Mouse (Mus musculus) neural tube, embryonic 11.5 days (tissue): ENCODE results near the gene Cldn16. TPM values are rescaled to one million over a fixed set of nuclear protein-coding genes. Genes with fewer than 3 reads are reported as not detected.
A peak's percentile ranks its signal among the peaks of the same experiment; 100 is the strongest.

Source experiments
- ATAC-seq: fragments of 200-750 bp; cut with Nextera tagmentation; 2 replicates; pipeline ENCODE4 v1.8.0; 2017; ENCODE audit warnings: moderate number of reproducible peaks, mild to moderate bottlenecking, moderate TSS enrichment, moderate library complexity; ENCODE audit not compliant: insufficient read depth, low FRiP score, low TSS enrichment
- DNase-seq: peaks from one replicate; pipeline ENCODE4 v3.0.0-alpha.2; 2015; ENCODE audit warnings: low spot score
- H3K27ac ChIP-seq: fragments of 300-500 bp; sonication (generic); 2 replicates; pipeline ENCODE4 v1.5.1; 2014; ENCODE audit warnings: low read depth, mild to moderate bottlenecking, low read length
- H3K27me3 ChIP-seq: fragments of 300-500 bp; sonication (generic); 2 replicates; pipeline ENCODE4 v1.6.1; 2014; ENCODE audit warnings: mild to moderate bottlenecking, low read length, mixed read lengths; ENCODE audit not compliant: control insufficient read depth, insufficient read depth
- H3K36me3 ChIP-seq: fragments of 300-500 bp; sonication (generic); 2 replicates; pipeline ENCODE4 v1.6.1; 2014; ENCODE audit warnings: mild to moderate bottlenecking, low read length, moderate library complexity, mixed read lengths; ENCODE audit not compliant: control insufficient read depth, insufficient read depth
- H3K4me1 ChIP-seq: fragments of 300-500 bp; sonication (generic); 2 replicates; pipeline ENCODE4 v1.6.1; 2014; ENCODE audit warnings: low read length, mixed read lengths; ENCODE audit not compliant: control insufficient read depth, insufficient read depth
- H3K4me2 ChIP-seq: fragments of 300-500 bp; sonication (generic); 2 replicates; pipeline ENCODE4 v1.6.1; 2014; ENCODE audit warnings: low read depth, mild to moderate bottlenecking, moderate library complexity
- H3K4me3 ChIP-seq: fragments of 300-500 bp; sonication (generic); 2 replicates; pipeline ENCODE4 v1.5.1; 2014; ENCODE audit warnings: low read depth, low read length
- H3K9ac ChIP-seq: fragments of 300-500 bp; sonication (generic); 2 replicates; pipeline ENCODE4 v1.6.1; 2014; ENCODE audit warnings: mild to moderate bottlenecking, low read length
- H3K9me3 ChIP-seq: fragments of 300-500 bp; sonication (generic); 2 replicates; pipeline ENCODE4 v1.6.1; 2016; ENCODE audit warnings: low read length; ENCODE audit not compliant: control insufficient read depth
- WGBS: fragments of 180-500 bp; shearing (Covaris S2); extraction: QIAGEN DNeasy Blood & Tissue Kit; methylation state at CpG from one replicate; pipeline ENCODE4 v1.1.7; 2014; 5-methylcytosine and 5-hydroxymethylcytosine counted together
- polyA plus RNA-seq: library from polyadenylated mRNA; unstranded; fragments of >200 nt; fragmentation: Nextera tagmentation; extraction: Ambion mirVana; gene quantifications from 2 replicates; pipeline ENCODE4 v1.2.1, GENCODE M21; 2014

Gene Cldn16
- polyA plus RNA-seq = not detected in 2 replicates

DNA sequence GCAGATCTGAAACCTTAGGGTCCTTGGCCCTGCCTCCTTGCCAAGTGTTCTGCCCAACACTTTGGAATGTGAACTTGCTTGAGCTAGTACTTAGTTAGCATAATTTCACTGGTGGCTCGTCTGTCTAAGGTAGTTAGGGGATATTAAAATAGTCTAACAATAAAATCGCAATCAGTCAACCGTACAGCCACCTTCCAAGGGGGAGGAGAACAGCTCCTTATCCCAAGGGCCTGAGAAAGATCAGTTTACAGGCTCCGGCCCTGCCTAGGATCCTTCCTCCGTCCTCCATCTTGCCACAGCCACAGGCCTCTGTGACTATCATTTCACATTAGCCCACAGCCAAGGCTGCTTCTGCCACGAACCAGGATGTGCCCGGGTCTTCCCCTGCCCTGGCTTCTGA is at the start of gene Cldn16:
Gene Cldn16, plus strand, starts transcription at position 301 of the 400 bp plus-strand sequence.
- H3K36me3 ChIP-seq = no peaks in the 10 kb centered on the region
- H3K9ac ChIP-seq = no peak within 1 kb of the TSS
- DNase-seq = no peak
- no peak for ATAC-seq
- no peaks in the 10 kb centered on the region for H3K27me3 ChIP-seq
- H3K4me2 ChIP-seq = no peak within 1 kb of the TSS
- WGBS = 83% methylated on average over 7 of the region's 7 CpGs
- H3K4me1 ChIP-seq = no peaks in the 10 kb centered on the region
- H3K4me3 ChIP-seq = no peak within 1 kb of the TSS
- H3K9me3 ChIP-seq = no peaks in the 10 kb centered on the region
- no peak within 1 kb of the TSS for H3K27ac ChIP-seq

DNA sequence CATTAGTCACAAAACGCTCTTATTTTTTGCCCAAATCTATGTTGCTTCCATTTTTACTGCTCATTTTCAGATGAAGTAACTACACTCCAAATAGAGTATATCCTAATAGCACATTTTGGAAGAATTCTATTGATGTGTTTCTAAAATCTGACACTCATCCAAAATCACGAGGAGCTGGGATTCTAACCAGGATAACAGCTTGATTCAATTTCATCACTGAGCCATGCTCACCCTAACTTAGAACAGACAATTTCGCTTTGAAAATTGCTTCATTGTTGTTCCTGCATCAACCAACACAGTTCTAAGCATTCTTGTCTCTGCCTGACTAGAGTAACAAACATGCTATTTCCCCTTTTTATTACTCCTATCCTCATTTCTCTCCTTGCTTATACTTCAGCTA is 44.3 kb upstream of the Cldn16 start:
- WGBS = 94% methylated on average over 3 of the region's 3 CpGs
- no peaks in the 10 kb centered on the region for H3K9me3 ChIP-seq
- H3K9ac ChIP-seq = no peak overlapping the region
- no peaks in the 10 kb centered on the region for H3K27me3 ChIP-seq
- H3K4me3 ChIP-seq = no peak overlapping the region
- ATAC-seq = no peak
- H3K4me2 ChIP-seq = no peak overlapping the region
- H3K4me1 ChIP-seq = no peaks in the 10 kb centered on the region
- H3K36me3 ChIP-seq = no peaks in the 10 kb centered on the region
- H3K27ac ChIP-seq = no peak overlapping the region
- DNase-seq = no peak

DNA sequence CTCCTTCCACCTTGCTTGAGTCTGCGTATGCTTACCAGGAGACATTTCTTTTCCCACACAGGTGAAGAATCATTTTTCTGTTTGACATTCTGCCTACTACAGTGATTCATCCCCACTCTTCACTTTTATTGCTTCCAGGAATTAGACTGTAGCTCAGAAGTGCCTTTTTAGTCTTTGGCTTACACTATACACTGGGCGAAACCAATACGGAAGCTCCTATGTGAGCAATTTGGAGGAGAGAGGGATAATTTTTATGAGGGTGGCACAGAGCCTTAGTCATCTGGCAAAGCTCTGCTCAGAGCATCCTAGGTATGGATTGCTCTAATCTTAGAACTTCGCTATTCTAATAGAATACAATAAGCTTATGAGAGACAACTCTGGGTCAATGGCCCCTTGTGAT is 40.9 kb upstream of the Cldn16 start:
- no peak for ATAC-seq
- no peak overlapping the region for H3K4me3 ChIP-seq
- 95% methylated on average over 4 of the region's 4 CpGs for WGBS

DNA sequence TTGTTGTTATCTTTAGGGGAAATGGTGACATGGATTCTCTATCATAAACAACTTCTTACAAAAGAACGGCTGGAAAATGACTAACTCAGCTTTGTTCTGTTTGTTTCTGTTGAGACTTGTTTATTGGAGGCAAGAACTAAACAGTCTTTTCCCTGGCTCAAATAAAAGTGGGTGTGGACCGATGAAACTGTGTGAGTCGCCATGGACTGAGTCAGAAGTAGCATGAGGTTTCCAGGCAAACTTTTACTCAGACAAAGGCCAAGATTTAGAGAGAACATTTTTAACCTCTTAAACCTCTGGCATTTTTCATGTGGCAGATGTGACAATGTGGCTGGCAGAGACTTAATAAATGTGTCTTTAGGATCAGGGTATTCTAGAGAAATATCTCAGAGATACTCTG is 32.7 kb upstream of the Cldn16 start:
- Histone ChIP-seq H3K9ac (no peak overlapping the region), H3K9me3 (no peaks in the 10 kb centered on the region), H3K4me3 (no peak overlapping the region), H3K4me1 (no peaks in the 10 kb centered on the region), H3K4me2 (no peak overlapping the region), H3K27me3 (no peaks in the 10 kb centered on the region), H3K36me3 (no peaks in the 10 kb centered on the region), H3K27ac (no peak overlapping the region)
- 79% methylated on average over 3 of the region's 3 CpGs for WGBS
- DNase-seq (no peak), ATAC-seq (no peak)

More for the DNA sequence above, 40.9 kb upstream of the Cldn16 start:
- H3K27ac ChIP-seq = no peak overlapping the region
- H3K9me3 ChIP-seq = no peaks in the 10 kb centered on the region
- no peaks in the 10 kb centered on the region for H3K27me3 ChIP-seq
- H3K36me3 ChIP-seq = no peaks in the 10 kb centered on the region
- no peak overlapping the region for H3K4me2 ChIP-seq
- no peak for DNase-seq
- H3K4me1 ChIP-seq = no peaks in the 10 kb centered on the region
- no peak overlapping the region for H3K9ac ChIP-seq

DNA sequence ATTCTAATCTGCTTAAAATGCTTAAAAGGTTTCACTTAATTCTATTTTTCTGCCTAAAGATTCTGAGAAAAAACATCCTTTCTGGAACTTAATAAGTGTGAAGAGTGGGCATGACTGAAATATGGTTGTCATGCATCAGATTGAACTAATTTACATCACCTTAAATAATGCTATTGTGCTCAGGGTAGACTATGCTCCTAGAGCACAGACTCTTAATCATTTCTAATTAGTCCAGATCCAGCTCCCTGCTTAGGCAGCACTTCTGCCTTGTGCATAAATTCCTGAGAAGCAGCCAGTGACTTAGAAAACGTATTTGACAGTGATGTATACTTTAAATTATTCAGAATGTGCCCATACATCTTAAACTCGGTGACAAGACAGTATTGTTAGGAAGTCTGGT is 29.4 kb upstream of the Cldn16 start:
- H3K4me1 ChIP-seq = no peaks in the 10 kb centered on the region
- 42% methylated on average over 2 of the region's 2 CpGs for WGBS
- no peaks in the 10 kb centered on the region for H3K27me3 ChIP-seq
- H3K36me3 ChIP-seq = no peaks in the 10 kb centered on the region
- H3K9me3 ChIP-seq = no peaks in the 10 kb centered on the region
- DNase-seq (no peak), ATAC-seq (peak; percentile 50; the same call in 1 of the 2 replicates)
- no peak overlapping the region for H3K9ac ChIP-seq
- no peak overlapping the region for H3K27ac ChIP-seq
- no peak overlapping the region for H3K4me2 ChIP-seq
- H3K4me3 ChIP-seq = no peak overlapping the region

DNA sequence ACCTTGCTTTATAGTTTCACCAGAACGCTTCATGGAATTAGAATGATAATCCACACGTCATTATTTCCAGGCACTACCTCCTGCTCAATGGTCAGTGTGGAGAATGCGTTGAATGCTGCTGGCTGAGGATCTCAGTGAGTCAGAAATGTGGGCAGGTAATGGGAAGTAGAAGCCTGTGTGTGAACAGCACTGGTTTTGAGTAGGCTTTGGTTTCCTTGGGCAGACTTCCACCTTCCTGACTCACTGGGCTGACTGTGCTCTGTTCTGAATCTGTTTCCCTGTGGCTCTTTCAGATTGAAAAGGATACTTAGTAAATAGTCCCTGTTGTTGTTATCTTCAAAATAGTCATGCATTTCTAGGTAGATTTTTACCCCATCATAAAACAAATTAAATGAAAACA is 22.9 kb upstream of the Cldn16 start:
- DNase-seq = no peak
- no peaks in the 10 kb centered on the region for H3K4me1 ChIP-seq
- no peaks in the 10 kb centered on the region for H3K9me3 ChIP-seq
- H3K4me2 ChIP-seq = no peak overlapping the region
- WGBS = 87% methylated on average over 3 of the region's 3 CpGs
- H3K27ac ChIP-seq = no peak overlapping the region
- no peaks in the 10 kb centered on the region for H3K27me3 ChIP-seq
- H3K4me3 ChIP-seq = no peak overlapping the region
- no peaks in the 10 kb centered on the region for H3K36me3 ChIP-seq
- ATAC-seq = no peak
- no peak overlapping the region for H3K9ac ChIP-seq

DNA sequence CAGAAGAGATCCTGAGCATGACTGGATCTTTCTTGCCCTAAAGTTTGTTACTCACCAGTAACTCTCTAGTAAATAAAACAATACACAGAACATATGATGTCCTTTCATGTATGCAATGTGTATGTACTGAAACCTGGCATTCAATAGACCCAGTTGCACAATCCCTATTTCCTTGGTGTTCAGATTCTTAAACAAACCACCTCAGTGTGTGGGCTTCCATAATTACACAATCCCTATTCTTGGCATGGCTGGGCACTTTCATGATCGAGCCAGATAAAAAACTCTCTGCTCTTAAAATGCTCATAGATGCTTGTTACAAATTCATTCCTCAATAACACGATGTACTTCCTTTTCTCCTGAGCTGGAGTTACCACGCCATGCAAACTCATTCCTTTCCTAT is 21.8 kb upstream of the Cldn16 start:
- Histone ChIP-seq H3K27me3 (no peaks in the 10 kb centered on the region), H3K4me1 (no peaks in the 10 kb centered on the region), H3K4me2 (no peak overlapping the region), H3K9ac (no peak overlapping the region), H3K36me3 (no peaks in the 10 kb centered on the region), H3K9me3 (no peaks in the 10 kb centered on the region), H3K4me3 (no peak overlapping the region), H3K27ac (no peak overlapping the region)
- WGBS = 94% methylated on average over 3 of the region's 3 CpGs
- ATAC-seq (no peak), DNase-seq (no peak)

DNA sequence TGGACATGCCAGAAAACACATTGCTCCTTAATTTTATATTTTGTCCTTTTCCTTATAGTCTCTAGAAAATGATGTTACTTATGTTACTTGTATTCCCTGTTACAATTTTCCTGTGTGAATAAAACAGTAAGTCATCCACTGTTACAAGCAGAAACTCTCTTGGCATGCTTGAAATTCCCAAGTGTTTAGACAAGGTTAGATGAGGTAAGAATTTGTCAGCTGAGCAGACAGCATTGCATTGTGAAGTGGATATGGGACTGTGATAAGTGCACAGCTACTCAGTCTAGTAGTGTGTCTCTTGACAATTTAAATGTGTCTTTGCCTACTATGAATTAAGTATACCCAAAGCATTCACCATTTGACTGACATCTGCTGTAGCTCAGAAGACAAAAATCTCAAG is 18.1 kb upstream of the Cldn16 start:
- Histone ChIP-seq H3K36me3 (no peaks in the 10 kb centered on the region), H3K4me2 (no peak overlapping the region), H3K27ac (no peak overlapping the region), H3K4me3 (no peak overlapping the region), H3K9me3 (no peaks in the 10 kb centered on the region), H3K4me1 (no peaks in the 10 kb centered on the region), H3K9ac (no peak overlapping the region), H3K27me3 (no peaks in the 10 kb centered on the region)
- DNase-seq = no peak
- ATAC-seq = no peak

DNA sequence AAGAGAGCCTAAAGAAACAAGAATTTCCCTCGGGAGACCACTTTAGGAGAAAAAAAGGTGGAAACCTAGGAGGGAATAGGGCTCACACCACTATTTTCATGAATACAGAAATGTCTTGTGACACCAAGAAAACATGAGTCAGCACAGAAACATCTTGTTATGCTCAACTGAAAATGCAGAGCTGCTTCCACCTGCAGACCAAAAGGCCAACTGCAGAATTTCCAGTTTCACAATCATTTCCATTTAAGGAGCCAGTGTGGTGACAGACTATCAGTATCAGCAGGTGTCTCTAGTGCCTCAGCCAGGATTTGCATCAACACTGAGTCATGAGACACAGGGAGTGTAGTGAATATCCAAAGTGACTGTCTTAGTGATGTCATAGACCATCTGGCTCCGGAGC is 15.3 kb upstream of the Cldn16 start:
- Histone ChIP-seq H3K9me3 (no peaks in the 10 kb centered on the region), H3K4me3 (no peak overlapping the region), H3K4me1 (no peaks in the 10 kb centered on the region), H3K36me3 (no peaks in the 10 kb centered on the region), H3K27me3 (no peaks in the 10 kb centered on the region), H3K27ac (no peak overlapping the region), H3K9ac (no peak overlapping the region), H3K4me2 (no peak overlapping the region)
- ATAC-seq (no peak), DNase-seq (no peak)
- 68% methylated on average over 2 of the region's 2 CpGs for WGBS
